Mouse (Mus musculus) bone marrow, adult 2 months (tissue): ENCODE measurements around the gene Ctbp2. TPM values are rescaled to one million over a fixed set of nuclear protein-coding genes. Genes with fewer than 3 reads are reported as not detected.

Source experiments
- H3K27ac ChIP-seq: fragments of 200-500 bp; 2 replicates; pipeline ENCODE4 v1.5.1; 2012; ENCODE audit warnings: low read depth, mild to moderate bottlenecking, control low read depth, inconsistent platforms, low read length; ENCODE audit not compliant: control insufficient read depth, poor library complexity, insufficient read depth
- H3K4me1 ChIP-seq: fragments of 200-500 bp; 2 replicates; pipeline ENCODE4 v1.6.1; 2011; ENCODE audit warnings: low read length; ENCODE audit not compliant: control insufficient read depth, insufficient read depth
- H3K4me3 ChIP-seq: fragments of 200-500 bp; replicated peaks from 2 replicates; pipeline ENCODE3; 2011; ENCODE audit warnings: mild to moderate bottlenecking, low read depth, low read length, control low read depth; ENCODE audit not compliant: control insufficient read depth
- CTCF ChIP-seq: fragments of 200-500 bp; IDR thresholded peaks from 2 replicates; pipeline ENCODE4 v1.5.1; 2011; ENCODE audit warnings: low read length, control low read depth; ENCODE audit not compliant: control insufficient read depth, insufficient read depth
- POLR2A ChIP-seq: fragments of 200-500 bp; IDR thresholded peaks from 2 replicates; pipeline ENCODE4 v1.6.1; 2011; ENCODE audit warnings: low read depth, mild to moderate bottlenecking, control low read depth, low read length, borderline replicate concordance; ENCODE audit not compliant: control insufficient read depth
- WGBS: fragments of 180-500 bp; shearing (Covaris S2); methylation state at CpG from one replicate; pipeline ENCODE4 v1.1.7; 2018; 5-methylcytosine and 5-hydroxymethylcytosine counted together
- polyA plus RNA-seq: library from polyadenylated mRNA; stranded (reverse); fragments of >200 nt; gene quantifications from 2 replicates; pipeline ENCODE4 v1.2.4, GENCODE M21; 2011; ENCODE audit warnings: low replicate concordance; ENCODE audit not compliant: missing spikeins, insufficient read depth, insufficient read length

Gene Ctbp2
- polyA plus RNA-seq, 1 experiment, result 33.5 TPM

GRCm38 (mm10) chr7:133037618-133038017, 86.5 kb downstream of the Ctbp2 start:
- no peak for TF ChIP-seq POLR2A
- no peak for TF ChIP-seq CTCF
- 51% methylated on average over 4 of the region's 4 CpGs for WGBS
- no peak overlapping the region for H3K27ac ChIP-seq

GRCm38 (mm10) chr7:133037217-133037616, 86.9 kb downstream of the Ctbp2 start:
- TF ChIP-seq CTCF (no peak), POLR2A (no peak)
- Histone ChIP-seq H3K27ac (no peak overlapping the region), H3K4me1 (no peaks in the 10 kb centered on the region), H3K4me3 (no peak overlapping the region)
- WGBS, result 76% methylated on average over 5 of the region's 5 CpGs

More at GRCm38 (mm10) chr7:133037618-133038017, 86.5 kb downstream of the Ctbp2 start:
- Histone ChIP-seq H3K4me1 (no peaks in the 10 kb centered on the region), H3K4me3 (no peak overlapping the region)

- Histone ChIP-seq H3K4me3 (no peak overlapping the region), H3K4me1 (no peaks in the 10 kb centered on the region), H3K27ac (no peak overlapping the region)
- no peak for TF ChIP-seq CTCF
- no peak for TF ChIP-seq POLR2A
Observed at GRCm38 (mm10) chr7:133035901-133036300, 88.3 kb downstream of the Ctbp2 start.

GRCm38 (mm10) chr7:133032589-133033203, 91.5 kb downstream of the Ctbp2 start:
- TF ChIP-seq CTCF (peak; percentile 81), POLR2A (no peak)
- Histone ChIP-seq H3K4me1 (no peaks in the 10 kb centered on the region), H3K27ac (no peak overlapping the region), H3K4me3 (no peak overlapping the region)
- WGBS, result 56% methylated on average over 9 of the region's 9 CpGs

GRCm38 (mm10) chr7:133029496-133030047, 94.6 kb downstream of the Ctbp2 start:
- Histone ChIP-seq H3K27ac (no peak overlapping the region), H3K4me3 (no peak overlapping the region), H3K4me1 (no peaks in the 10 kb centered on the region)
- TF ChIP-seq CTCF (no peak), POLR2A (no peak)
- WGBS, result 66% methylated on average over 8 of the region's 8 CpGs

- Histone ChIP-seq H3K4me1 (no peaks in the 10 kb centered on the region), H3K27ac (no peak overlapping the region), H3K4me3 (no peak overlapping the region)
- TF ChIP-seq CTCF (no peak), POLR2A (no peak)
- 58% methylated on average over 8 of the region's 8 CpGs for WGBS
Observed at GRCm38 (mm10) chr7:133029004-133029403, 95.2 kb downstream of the Ctbp2 start.

GRCm38 (mm10) chr7:133027930-133028329, 96.2 kb downstream of the Ctbp2 start:
- H3K4me1 ChIP-seq, result no peaks in the 10 kb centered on the region
- TF ChIP-seq CTCF (no peak), POLR2A (no peak)
- H3K4me3 ChIP-seq, result no peak overlapping the region
- 83% methylated on average over 4 of the region's 4 CpGs for WGBS
- H3K27ac ChIP-seq, result no peak overlapping the region

- Histone ChIP-seq H3K27ac (no peak overlapping the region), H3K4me1 (no peaks in the 10 kb centered on the region), H3K4me3 (no peak overlapping the region)
- TF ChIP-seq CTCF, result no peak
- no peak for TF ChIP-seq POLR2A
- 67% methylated on average over 1 of the region's 1 CpGs for WGBS
Observed at GRCm38 (mm10) chr7:133024694-133025093, 99.5 kb downstream of the Ctbp2 start.

GRCm38 (mm10) chr7:133019481-133020020, 104.6 kb downstream of the Ctbp2 start:
- no peaks in the 10 kb centered on the region for H3K4me1 ChIP-seq
- H3K27ac ChIP-seq, result no peak overlapping the region
- TF ChIP-seq POLR2A (no peak), CTCF (no peak)
- WGBS, result 59% methylated on average over 6 of the region's 6 CpGs
- H3K4me3 ChIP-seq, result no peak overlapping the region

- Histone ChIP-seq H3K27ac (no peak overlapping the region), H3K4me1 (no peaks in the 10 kb centered on the region), H3K4me3 (no peak overlapping the region)
- TF ChIP-seq CTCF (no peak), POLR2A (no peak)
- WGBS, result 89% methylated on average over 7 of the region's 7 CpGs
Observed at GRCm38 (mm10) chr7:133018961-133019360, 105.2 kb downstream of the Ctbp2 start.
